Mouse (Mus musculus) testis, adult 2 months (tissue): ENCODE data around the gene Npnt.

Experiments
- CTCF ChIP-seq: fragments of 200-500 bp; IDR thresholded peaks from 2 replicates; pipeline ENCODE4 v1.5.1; 2012; ENCODE audit warnings: low read depth, mild to moderate bottlenecking, inconsistent platforms, low read length, moderate library complexity; ENCODE audit not compliant: control insufficient read depth, insufficient read depth, insufficient replicate concordance
- POLR2A ChIP-seq: fragments of 200-500 bp; IDR thresholded peaks from 2 replicates; pipeline ENCODE4 v1.6.1; 2012; ENCODE audit warnings: low read depth, mild to moderate bottlenecking, inconsistent platforms, low read length, moderate library complexity; ENCODE audit not compliant: control insufficient read depth

GRCm38 (mm10) chr3:132911716-132912115, 38.4 kb downstream of the Npnt start:
- TF ChIP-seq CTCF (no peak), POLR2A (no peak)
